Mouse (Mus musculus): ENCODE measurements at regions not wholly inside any gene's neighbourhood (a gene's known extent, or its start where the extent isn't known, plus 50 kb on each side); places are given as distances from the start of the nearest gene placed in this dataset.

DNA sequence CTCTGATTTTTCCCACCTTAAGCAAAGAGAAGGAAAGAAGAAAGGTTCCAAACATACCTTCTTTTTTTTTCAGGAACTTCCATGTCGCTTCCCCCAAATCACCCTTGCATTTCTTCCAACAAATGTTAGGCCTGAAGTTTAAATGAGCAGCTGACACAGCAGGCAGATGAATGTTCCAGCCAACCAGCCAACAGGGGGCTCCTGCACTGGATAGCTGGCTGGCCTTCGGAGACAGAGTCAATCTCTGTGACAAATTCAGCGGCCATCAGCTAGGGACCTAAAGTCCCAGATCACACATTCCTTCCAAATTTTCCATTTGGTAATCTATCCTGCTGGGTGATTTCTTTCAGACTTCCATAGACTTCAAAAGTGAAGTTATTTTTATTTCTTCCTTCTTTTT is 256.6 kb upstream of the Igbp1b start:
- Histone ChIP-seq H3K4me1 (ENCODE audit: control insufficient read depth, insufficient read depth, low read length) (no peaks in the 10 kb centered on the region), H3K27ac (replicated peaks; ENCODE audit: low read depth, low read length) (no peak overlapping the region), H3K9ac (ENCODE audit: low read depth, low read length, severe bottlenecking) (no peak overlapping the region), H3K36me3 (ENCODE audit: control insufficient read depth, insufficient read depth, low read length) (no peaks in the 10 kb centered on the region), H3K27me3 (ENCODE audit: control insufficient read depth, insufficient read depth, low read length) (no peaks in the 10 kb centered on the region), H3K4me2 (replicated peaks; ENCODE audit: low read depth, low read length, severe bottlenecking) (no peak overlapping the region), H3K4me3 (replicated peaks; ENCODE audit: low read length) (no peak overlapping the region), H3K9me3 (ENCODE audit: control insufficient read depth, low read length) (no peaks in the 10 kb centered on the region)
- 64% methylated on average over 3 of the region's 3 CpGs for WGBS
- DNase-seq (ENCODE audit: low spot score), result no peak
- ATAC-seq (ENCODE audit: low FRiP score, low read depth), result no peak
- TF ChIP-seq POLR2A (IDR thresholded peaks at IDR 0.05; ENCODE audit: borderline replicate concordance, extremely low read depth, insufficient read depth, insufficient read length), result no peak

DNA sequence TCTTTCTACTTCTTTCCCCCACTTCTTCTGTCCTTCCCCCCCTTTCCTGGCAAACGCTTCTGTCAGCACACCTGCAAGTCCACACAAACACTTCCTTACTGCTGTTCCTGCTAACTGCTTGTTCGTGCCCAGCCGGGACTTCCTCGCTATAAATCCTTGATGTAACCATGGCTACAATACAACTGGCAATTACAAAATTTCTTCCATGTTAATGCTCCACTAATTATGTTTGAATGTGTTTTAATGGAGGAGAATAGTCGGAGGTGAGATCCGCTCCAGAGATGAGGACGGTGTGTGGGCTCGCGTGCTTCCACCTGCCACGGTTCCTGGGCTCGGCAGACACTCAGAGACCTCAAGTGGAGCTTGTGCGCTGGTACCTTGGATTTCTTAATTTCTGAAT is 215.3 kb upstream of the Igbp1b start:
- H3K36me3 ChIP-seq (ENCODE audit: control insufficient read depth, insufficient read depth, low read length), result no peaks in the 10 kb centered on the region
- H3K9ac ChIP-seq (ENCODE audit: low read depth, low read length, severe bottlenecking), result no peak overlapping the region
- TF ChIP-seq POLR2A (IDR thresholded peaks at IDR 0.05; ENCODE audit: borderline replicate concordance, extremely low read depth, insufficient read depth, insufficient read length), result no peak
- DNase-seq (ENCODE audit: low spot score), result no peak
- WGBS, result 71% methylated on average over 12 of the region's 12 CpGs
- H3K27me3 ChIP-seq (ENCODE audit: control insufficient read depth, insufficient read depth, low read length), result no peaks in the 10 kb centered on the region
- H3K9me3 ChIP-seq (ENCODE audit: control insufficient read depth, low read length), result no peaks in the 10 kb centered on the region
- H3K27ac ChIP-seq (replicated peaks; ENCODE audit: low read depth, low read length), result no peak overlapping the region
- no peaks in the 10 kb centered on the region for H3K4me1 ChIP-seq (ENCODE audit: control insufficient read depth, insufficient read depth, low read length)
- ATAC-seq (ENCODE audit: low FRiP score, low read depth), result no peak
- H3K4me3 ChIP-seq (replicated peaks; ENCODE audit: low read length), result no peak overlapping the region
- no peak overlapping the region for H3K4me2 ChIP-seq (replicated peaks; ENCODE audit: low read depth, low read length, severe bottlenecking)

DNA sequence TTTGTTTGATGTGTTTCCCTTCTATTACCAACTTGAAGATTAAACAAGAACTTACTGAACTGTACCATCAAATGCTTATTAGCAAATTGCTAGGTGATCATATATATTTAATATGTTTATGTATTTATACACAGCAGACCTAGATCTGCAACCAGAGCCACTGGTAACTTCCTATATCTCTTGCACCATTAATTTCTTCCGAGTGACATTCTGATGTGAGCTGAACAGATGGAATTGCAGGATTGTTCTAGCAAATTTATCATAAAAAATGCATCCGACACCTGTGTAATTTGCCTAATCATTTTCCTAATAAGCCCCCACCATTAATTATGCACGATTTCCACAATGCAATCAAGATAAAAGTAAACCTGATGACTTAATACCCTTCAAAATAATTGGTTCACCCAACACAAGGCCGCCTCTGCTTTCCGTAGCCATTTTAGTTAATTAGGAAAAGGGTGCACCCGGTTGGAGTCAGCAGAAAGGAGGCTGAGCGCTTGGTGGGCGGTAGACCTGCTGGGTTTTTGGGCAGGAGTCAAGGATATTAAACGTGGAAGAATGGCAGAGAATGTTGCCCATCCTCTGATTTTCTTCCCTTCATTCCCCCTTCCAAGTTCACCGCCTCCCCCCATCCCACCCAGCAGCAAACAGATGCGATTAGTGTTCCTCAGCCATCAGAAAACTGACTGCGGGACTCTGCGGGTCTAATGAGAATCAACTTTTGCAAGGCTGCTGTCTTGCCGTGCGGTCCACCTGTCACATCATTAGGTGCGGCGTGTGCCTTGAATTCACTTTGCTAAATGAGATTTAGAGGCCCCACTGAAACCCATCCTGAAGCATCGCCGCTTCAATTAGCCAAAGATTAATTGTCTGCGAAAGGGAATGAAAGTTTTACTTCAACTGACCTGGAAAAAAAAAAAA is 214.4 kb upstream of the Igbp1b start:
- H3K9ac ChIP-seq (ENCODE audit: low read depth, low read length, severe bottlenecking), result no peak overlapping the region
- H3K9me3 ChIP-seq (ENCODE audit: control insufficient read depth, low read length), result no peaks in the 10 kb centered on the region
- H3K27me3 ChIP-seq (ENCODE audit: control insufficient read depth, insufficient read depth, low read length), result no peaks in the 10 kb centered on the region
- no peak overlapping the region for H3K27ac ChIP-seq (replicated peaks; ENCODE audit: low read depth, low read length)
- H3K4me1 ChIP-seq (ENCODE audit: control insufficient read depth, insufficient read depth, low read length), result no peaks in the 10 kb centered on the region
- H3K4me3 ChIP-seq (replicated peaks; ENCODE audit: low read length), result no peak overlapping the region
- TF ChIP-seq POLR2A (IDR thresholded peaks at IDR 0.05; ENCODE audit: borderline replicate concordance, extremely low read depth, insufficient read depth, insufficient read length), result no peak
- WGBS, result 68% methylated on average over 20 of the region's 20 CpGs
- ATAC-seq (ENCODE audit: low FRiP score, low read depth), result no peak
- H3K4me2 ChIP-seq (replicated peaks; ENCODE audit: low read depth, low read length, severe bottlenecking), result no peak overlapping the region
- no peaks in the 10 kb centered on the region for H3K36me3 ChIP-seq (ENCODE audit: control insufficient read depth, insufficient read depth, low read length)
- DNase-seq (ENCODE audit: low spot score), result no peak

DNA sequence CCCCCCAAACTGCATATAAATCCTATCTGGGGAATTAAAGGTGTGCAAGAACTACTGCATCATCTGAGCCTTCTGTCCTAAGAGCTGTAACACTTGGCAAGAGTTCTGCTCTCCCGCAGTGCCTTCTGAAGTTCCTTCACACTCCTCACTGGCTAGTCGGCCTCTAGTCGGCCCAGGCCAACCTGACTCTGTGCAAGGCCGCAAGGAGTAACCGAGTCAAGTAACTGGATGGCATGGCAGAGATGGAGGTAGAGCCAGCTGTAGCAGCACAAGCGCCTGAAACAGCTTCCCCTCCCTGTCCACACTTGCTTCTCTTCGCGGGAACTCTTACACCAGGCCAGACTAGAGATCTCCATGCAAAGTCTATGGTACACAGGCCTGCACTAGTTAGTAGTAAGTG is 179.7 kb upstream of the Igbp1b start:
- Histone ChIP-seq H3K4me2 (replicated peaks; ENCODE audit: low read depth, low read length, severe bottlenecking) (no peak overlapping the region), H3K4me3 (replicated peaks; ENCODE audit: low read length) (no peak overlapping the region), H3K36me3 (ENCODE audit: control insufficient read depth, insufficient read depth, low read length) (no peaks in the 10 kb centered on the region), H3K9me3 (ENCODE audit: control insufficient read depth, low read length) (no peaks in the 10 kb centered on the region), H3K4me1 (ENCODE audit: control insufficient read depth, insufficient read depth, low read length) (no peaks in the 10 kb centered on the region), H3K27me3 (ENCODE audit: control insufficient read depth, insufficient read depth, low read length) (no peaks in the 10 kb centered on the region), H3K27ac (replicated peaks; ENCODE audit: low read depth, low read length) (no peak overlapping the region), H3K9ac (ENCODE audit: low read depth, low read length, severe bottlenecking) (no peak overlapping the region)
- no peak for ATAC-seq (ENCODE audit: low FRiP score, low read depth)
- WGBS, result 90% methylated on average over 8 of the region's 8 CpGs
- TF ChIP-seq POLR2A (IDR thresholded peaks at IDR 0.05; ENCODE audit: borderline replicate concordance, extremely low read depth, insufficient read depth, insufficient read length), result no peak
- no peak for DNase-seq (ENCODE audit: low spot score)

DNA sequence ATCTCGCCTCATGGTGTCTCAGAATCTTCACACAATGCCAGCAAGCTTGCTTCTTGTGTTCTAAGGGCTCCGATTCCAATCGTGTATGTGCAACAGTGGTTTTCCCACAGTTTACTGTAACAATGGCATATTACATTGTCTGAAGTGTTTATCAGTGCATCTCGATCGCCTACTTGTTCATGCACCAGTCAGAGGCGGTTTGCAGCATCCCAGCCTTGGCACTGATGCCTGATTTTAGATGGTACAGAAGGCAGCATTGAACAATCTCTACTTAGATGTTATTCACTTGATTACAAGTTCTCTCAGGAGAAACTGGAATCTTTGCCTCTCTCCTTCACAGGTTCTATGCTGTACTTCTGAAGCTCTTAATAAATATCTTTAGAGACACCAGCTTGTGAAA is 176.5 kb upstream of the Igbp1b start:
- Histone ChIP-seq H3K9ac (ENCODE audit: low read depth, low read length, severe bottlenecking) (no peak overlapping the region), H3K36me3 (ENCODE audit: control insufficient read depth, insufficient read depth, low read length) (no peaks in the 10 kb centered on the region), H3K9me3 (ENCODE audit: control insufficient read depth, low read length) (no peaks in the 10 kb centered on the region), H3K4me1 (ENCODE audit: control insufficient read depth, insufficient read depth, low read length) (no peaks in the 10 kb centered on the region), H3K27me3 (ENCODE audit: control insufficient read depth, insufficient read depth, low read length) (no peaks in the 10 kb centered on the region), H3K4me2 (replicated peaks; ENCODE audit: low read depth, low read length, severe bottlenecking) (no peak overlapping the region), H3K4me3 (replicated peaks; ENCODE audit: low read length) (no peak overlapping the region), H3K27ac (replicated peaks; ENCODE audit: low read depth, low read length) (no peak overlapping the region)
- WGBS, result 91% methylated on average over 6 of the region's 6 CpGs
- ATAC-seq (ENCODE audit: low FRiP score, low read depth) (no peak), DNase-seq (ENCODE audit: low spot score) (no peak)
- TF ChIP-seq POLR2A (IDR thresholded peaks at IDR 0.05; ENCODE audit: borderline replicate concordance, extremely low read depth, insufficient read depth, insufficient read length), result no peak
